Mouse (Mus musculus) ES-E14 (cell line): ENCODE data around the gene Hist1h2aa. TPM values are rescaled to one million over a fixed set of nuclear protein-coding genes. Genes with fewer than 3 reads are reported as not detected.

Source experiments
- DNase-seq: peaks from one replicate; pipeline ENCODE4 v3.0.0-alpha.2; 2013; ENCODE audit warnings: low read depth, low spot score
- H3K27ac ChIP-seq: 2 replicates; pipeline ENCODE4 v1.5.1; 2012; ENCODE audit warnings: low read depth, mild to moderate bottlenecking, low read length, moderate library complexity, mixed read lengths; ENCODE audit not compliant: poor library complexity, insufficient read depth, severe bottlenecking
- H3K36me3 ChIP-seq: 2 replicates; pipeline ENCODE4 v1.6.1; 2012; ENCODE audit warnings: mild to moderate bottlenecking, low read length, moderate library complexity, mixed read lengths; ENCODE audit not compliant: control insufficient read depth, poor library complexity, insufficient read depth, severe bottlenecking
- H3K4me1 ChIP-seq, 2 experiments: fragments of 150-350 bp in 1 of 2; sonication (generic) in 1 of 2; 2 replicates each; pipeline ENCODE4 v1.6.1; 2012; ENCODE audit warnings: low read length in 2 of 2, mild to moderate bottlenecking in 1 of 2, mixed read lengths in 1 of 2; ENCODE audit not compliant: control insufficient read depth in 2 of 2, insufficient read depth in 2 of 2, poor library complexity in 1 of 2
- H3K4me3 ChIP-seq, 2 experiments: fragments of 150-350 bp in 1 of 2; sonication (generic) in 1 of 2; 2 replicates each; pipeline ENCODE4 v1.5.1; 2012; ENCODE audit warnings: low read length in 2 of 2, low read depth in 1 of 2, mild to moderate bottlenecking in 1 of 2, mixed read lengths in 1 of 2; ENCODE audit not compliant: insufficient read depth in 1 of 2, poor library complexity in 1 of 2, severe bottlenecking in 1 of 2
- H3K9ac ChIP-seq: 2 replicates; pipeline ENCODE4 v1.6.1; 2012; ENCODE audit warnings: low read depth, mild to moderate bottlenecking, low read length, mixed read lengths; ENCODE audit not compliant: poor library complexity, insufficient read depth, severe bottlenecking
- H3K9me3 ChIP-seq: fragments of 150-350 bp; sonication (generic); 2 replicates; pipeline ENCODE4 v1.6.1; 2012; ENCODE audit warnings: low read depth, mild to moderate bottlenecking, low read length; ENCODE audit not compliant: control insufficient read depth, insufficient read depth
- CHD2 ChIP-seq: IDR thresholded peaks from 2 replicates; pipeline ENCODE4 v1.6.1; 2014; ENCODE audit warnings: mild to moderate bottlenecking, low read depth, low read length, inconsistent platforms
- HCFC1 ChIP-seq: IDR thresholded peaks from 2 replicates; pipeline ENCODE4 v1.6.1; 2012; ENCODE audit warnings: low read length, inconsistent platforms, borderline replicate concordance; ENCODE audit not compliant: insufficient read depth
- MAFK ChIP-seq: IDR thresholded peaks from 2 replicates; pipeline ENCODE4 v1.6.1; 2014; ENCODE audit warnings: mild to moderate bottlenecking, low read depth, low read length, inconsistent platforms; ENCODE audit not compliant: insufficient read depth
- ZC3H11A ChIP-seq: IDR thresholded peaks from 2 replicates; pipeline ENCODE4 v1.6.1; 2012; ENCODE audit warnings: low read depth, mild to moderate bottlenecking, inconsistent platforms, low read length, borderline replicate concordance
- ZNF384 ChIP-seq: IDR thresholded peaks from 2 replicates; pipeline ENCODE4 v1.6.1; 2012; ENCODE audit warnings: low read depth, low read length, inconsistent platforms
- in situ Hi-C, 2 experiments: fragments of 600-800 bp; cut with MboI; formaldehyde crosslinking; loops; one replicate each; pipeline ENCODE4 v1.15.1; 2025; ENCODE audit warnings: low sequenced_read_pairs in 2 of 2, inconsistent platforms in 1 of 2; ENCODE audit not compliant: unreplicated experiment in 2 of 2
- total RNA-seq: library from RNA; depleted of rRNA; stranded (reverse); fragments of 300-350 nt; gene quantifications from 2 replicates; pipeline ENCODE4 v1.2.3, GENCODE M21; 2012

The Hist1h2aa gene
- total RNA-seq, 1 experiment = 167 TPM

- no peaks in the 10 kb centered on the region for H3K9me3 ChIP-seq
- H3K4me3 ChIP-seq = no peak overlapping the region
- no peak overlapping the region for H3K27ac ChIP-seq
- H3K36me3 ChIP-seq = no peaks in the 10 kb centered on the region
- no peaks in the 10 kb centered on the region for H3K4me1 ChIP-seq
- DNase-seq = no peak
- in situ Hi-C loops = no loop called here
- H3K9ac ChIP-seq = no peak overlapping the region
- TF ChIP-seq ZC3H11A = no peak
- no peak for TF ChIP-seq ZNF384
- no peak for TF ChIP-seq HCFC1
- no peak for TF ChIP-seq MAFK
- TF ChIP-seq CHD2 = no peak
Measured at GRCm38 (mm10) chr13:23949484-23950246, 15.4 kb downstream of the Hist1h2aa start.

- in situ Hi-C loops = no loop called here
- no peak overlapping the region for H3K9ac ChIP-seq
Measured at GRCm38 (mm10) chr13:23950928-23951327, 16.7 kb downstream of the Hist1h2aa start.

GRCm38 (mm10) chr13:23959776-23960175, 25.5 kb downstream of the Hist1h2aa start:
- TF ChIP-seq HCFC1 (no peak), ZNF384 (no peak), CHD2 (no peak), MAFK (no peak), ZC3H11A (no peak)
- no peaks in the 10 kb centered on the region for H3K4me1 ChIP-seq
- no peak for DNase-seq
- H3K36me3 ChIP-seq = no peaks in the 10 kb centered on the region
- no peak overlapping the region for H3K4me3 ChIP-seq
- no peak overlapping the region for H3K27ac ChIP-seq
- in situ Hi-C loops = no loop called here
- no peak overlapping the region for H3K9ac ChIP-seq
- no peaks in the 10 kb centered on the region for H3K9me3 ChIP-seq

More at GRCm38 (mm10) chr13:23950928-23951327, 16.7 kb downstream of the Hist1h2aa start:
- no peak for TF ChIP-seq ZNF384
- no peaks in the 10 kb centered on the region for H3K9me3 ChIP-seq
- H3K4me1 ChIP-seq = no peaks in the 10 kb centered on the region
- H3K27ac ChIP-seq = no peak overlapping the region
- DNase-seq = no peak
- H3K36me3 ChIP-seq = no peaks in the 10 kb centered on the region
- no peak overlapping the region for H3K4me3 ChIP-seq

- DNase-seq = no peak
- Histone ChIP-seq H3K36me3 (no peaks in the 10 kb centered on the region), H3K4me1 (no peaks in the 10 kb centered on the region), H3K9me3 (no peaks in the 10 kb centered on the region), H3K9ac (no peak overlapping the region), H3K27ac (no peak overlapping the region), H3K4me3 (no peak overlapping the region)
- in situ Hi-C loops = no loop called here
- TF ChIP-seq HCFC1 (no peak), MAFK (no peak), ZNF384 (no peak), ZC3H11A (no peak), CHD2 (no peak)
Measured at GRCm38 (mm10) chr13:23964909-23965308, 30.6 kb downstream of the Hist1h2aa start.

GRCm38 (mm10) chr13:23971870-23972269, 37.6 kb downstream of the Hist1h2aa start:
- no peak overlapping the region for H3K9ac ChIP-seq
- no peak overlapping the region for H3K27ac ChIP-seq
- H3K36me3 ChIP-seq = no peaks in the 10 kb centered on the region
- H3K4me3 ChIP-seq = no peak overlapping the region
- no peaks in the 10 kb centered on the region for H3K9me3 ChIP-seq
- in situ Hi-C loops = no loop called here
- TF ChIP-seq HCFC1 = no peak
- H3K4me1 ChIP-seq = no peaks in the 10 kb centered on the region
- DNase-seq = no peak
